Mouse (Mus musculus) thymus, postnatal 0 days (tissue): Measurements from ENCODE around the gene Bpifb2. TPM values are rescaled to one million over a fixed set of nuclear protein-coding genes. Genes with fewer than 3 reads are reported as not detected.

Experiments
- DNase-seq: peaks from one replicate; pipeline ENCODE4 v3.0.0-alpha.2; 2015; ENCODE audit warnings: low spot score
- polyA plus RNA-seq: library from polyadenylated mRNA; unstranded; fragments of >200 nt; fragmentation: Nextera tagmentation; extraction: Ambion mirVana; gene quantifications from 2 replicates; pipeline ENCODE4 v1.2.1, GENCODE M21; 2015

The Bpifb2 gene
- polyA plus RNA-seq, 1 experiment from 2014 or later = 0.22 TPM

- peak; percentile 52 for DNase-seq
These were observed 55.1 kb downstream of the Bpifb2 start for GRCm38 (mm10) chr2:153929871-153930413.

GRCm38 (mm10) chr2:153931125-153931524, 56.3 kb downstream of the Bpifb2 start:
- DNase-seq = no peak

GRCm38 (mm10) chr2:153933311-153933710, 58.5 kb downstream of the Bpifb2 start:
- no peak for DNase-seq

GRCm38 (mm10) chr2:153935348-153935747, 60.5 kb downstream of the Bpifb2 start:
- no peak for DNase-seq

- no peak for DNase-seq
These were observed 63.0 kb downstream of the Bpifb2 start, which contains the start of gene Bpifb4 for GRCm38 (mm10) chr2:153937843-153938242. Bpifb4 (plus strand) TSS chr2:153938212.

GRCm38 (mm10) chr2:153943537-153943936, 68.7 kb downstream of the Bpifb2 start:
- DNase-seq = peak; percentile 59

- DNase-seq = no peak
These were observed 69.7 kb downstream of the Bpifb2 start for GRCm38 (mm10) chr2:153944567-153944966.

Other genes starting within 250 kb of the Bpifb2 start
- gene Commd7, start 242.3 kb upstream of the Bpifb2 start, polyA plus RNA-seq = 88.5 and 89.0 TPM in 2 replicates
- gene Dnmt3b, start 225.6 kb upstream of the Bpifb2 start, polyA plus RNA-seq = 17.9 and 19.3 TPM in 2 replicates
- gene Dnmt3c, start 178.4 kb upstream of the Bpifb2 start, polyA plus RNA-seq = not detected in 2 replicates
- 281 and 293 TPM in 2 replicates for gene Mapre1, start 133.8 kb upstream of the Bpifb2 start, polyA plus RNA-seq
- gene Efcab8, start 95.1 kb upstream of the Bpifb2 start, polyA plus RNA-seq = 0.57 and 0.85 TPM in 2 replicates
- not detected in 2 replicates for gene Sun5, start 4.0 kb upstream of the Bpifb2 start, polyA plus RNA-seq
- 0.14 TPM in 1 of 2 replicates, not detected in the other for gene Bpifb6, start 25.3 kb downstream of the Bpifb2 start, polyA plus RNA-seq
- 0.44 and 0.51 TPM in 2 replicates for gene Bpifb3, start 43.2 kb downstream of the Bpifb2 start, polyA plus RNA-seq
- 0.10 and 0.19 TPM in 2 replicates for gene Bpifb4, start 63.2 kb downstream of the Bpifb2 start, polyA plus RNA-seq
- gene Bpifa6, start 99.9 kb downstream of the Bpifb2 start, polyA plus RNA-seq = 0.10 and 0.17 TPM in 2 replicates
- gene Bpifa2, start 133.2 kb downstream of the Bpifb2 start, polyA plus RNA-seq = 0.18 and 0.22 TPM in 2 replicates